Mouse (Mus musculus) E14TG2a.4 (cell line): ENCODE data around the gene Tmem121.

Experiments
- H3K27me3 ChIP-seq: 2 replicates; pipeline ENCODE4 v1.6.1; 2014; ENCODE audit warnings: low read length, control low read depth; ENCODE audit not compliant: insufficient read depth
- H3K36me3 ChIP-seq: 2 replicates; pipeline ENCODE4 v1.6.1; 2014; ENCODE audit warnings: low read length, control low read depth; ENCODE audit not compliant: insufficient read depth
- H3K4me1 ChIP-seq: replicated peaks from 2 replicates; pipeline ENCODE4 v1.6.1; 2014; ENCODE audit warnings: low read depth, low read length, control low read depth
- H3K4me3 ChIP-seq: replicated peaks from 2 replicates; pipeline ENCODE4 v1.5.1; 2014; ENCODE audit warnings: mild to moderate bottlenecking, low read length
- H3K9me3 ChIP-seq: 2 replicates; pipeline ENCODE4 v1.6.1; 2014; ENCODE audit warnings: low read length, control low read depth
- CTCF ChIP-seq: conservative IDR thresholded peaks from 2 replicates; pipeline ENCODE4 v1.5.1; 2014; ENCODE audit warnings: low read length
- NANOG ChIP-seq: IDR thresholded peaks from 2 replicates; pipeline ENCODE4 v1.6.1; 2014; ENCODE audit warnings: borderline replicate concordance, low read length, mixed read lengths
- POU5F1 ChIP-seq: IDR thresholded peaks from 2 replicates; pipeline ENCODE4 v1.6.1; 2014; ENCODE audit warnings: low read length, borderline replicate concordance

Tmem121 gene

DNA sequence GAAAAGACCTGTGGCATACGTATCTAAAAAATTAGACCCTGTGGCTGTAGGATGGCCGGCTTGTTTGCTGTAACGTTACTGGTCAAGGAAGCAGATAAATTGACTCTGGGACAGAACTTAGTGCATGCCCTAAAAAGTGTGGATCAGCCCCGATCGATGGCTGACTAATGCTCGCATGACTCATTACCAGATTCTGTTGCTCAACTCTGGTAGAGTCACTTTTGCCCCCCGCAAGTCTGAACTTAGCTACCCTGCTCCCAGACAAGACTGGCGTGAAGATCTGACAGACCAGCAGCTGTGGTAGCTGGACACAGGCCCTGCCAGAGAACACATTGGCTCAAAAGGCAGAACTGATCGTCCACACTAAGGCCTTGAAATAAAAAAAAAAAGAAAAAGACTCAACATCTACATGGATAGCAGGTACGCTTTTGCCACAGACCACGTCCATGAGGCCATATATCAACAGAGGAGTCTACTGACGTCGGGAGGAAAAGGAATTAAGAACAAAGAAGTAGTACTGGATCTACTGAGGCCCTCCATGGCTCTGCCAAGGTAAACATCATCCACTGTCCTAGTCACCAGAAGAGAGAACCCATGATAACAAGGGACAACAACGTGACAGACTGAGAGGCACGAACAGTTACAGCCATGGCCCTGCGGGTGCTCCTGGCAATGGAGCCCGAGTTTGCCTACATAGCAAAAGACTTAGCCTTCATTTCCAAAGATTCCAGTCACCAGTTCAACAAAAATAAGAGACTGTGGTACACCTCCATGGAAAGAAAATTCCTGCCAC, 25.1 kb downstream of the Tmem121 start:
- H3K9me3 ChIP-seq = no peaks in the 10 kb centered on the region
- no peak overlapping the region for H3K4me3 ChIP-seq
- no peaks in the 10 kb centered on the region for H3K36me3 ChIP-seq
- H3K4me1 ChIP-seq = peaks cover 4% of the 10 kb centered on the region; the same call in 1 of the 2 replicates
- peaks cover 8% of the 10 kb centered on the region; the same call in 1 of the 2 replicates for H3K27me3 ChIP-seq
- no peak for TF ChIP-seq POU5F1
- no peak for TF ChIP-seq NANOG
- TF ChIP-seq CTCF = no peak

DNA sequence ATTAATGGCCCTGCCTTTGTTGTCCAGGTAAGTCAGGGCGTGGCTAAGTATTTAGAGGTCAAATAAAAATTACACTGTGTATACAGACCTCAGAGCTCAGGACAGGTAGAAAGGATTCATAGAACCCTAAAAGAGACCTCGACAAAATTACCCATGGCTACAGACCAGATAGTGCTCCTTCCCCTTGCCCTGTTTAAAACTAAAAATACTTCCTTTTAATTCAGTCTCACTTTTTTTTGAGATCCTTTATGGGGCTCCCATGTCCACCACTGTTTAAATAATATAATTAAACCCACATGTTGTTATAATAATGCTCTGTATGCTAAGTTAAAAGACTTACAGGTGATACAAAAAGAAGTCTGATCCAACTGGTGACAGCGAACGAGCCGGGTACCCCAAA, 26.0 kb downstream of the Tmem121 start:
- Histone ChIP-seq H3K27me3 (peaks cover 8% of the 10 kb centered on the region; the same call in 1 of the 2 replicates), H3K4me1 (peaks cover 7% of the 10 kb centered on the region), H3K36me3 (no peaks in the 10 kb centered on the region), H3K9me3 (no peaks in the 10 kb centered on the region), H3K4me3 (no peak overlapping the region)
- TF ChIP-seq CTCF (no peak), POU5F1 (no peak)

DNA sequence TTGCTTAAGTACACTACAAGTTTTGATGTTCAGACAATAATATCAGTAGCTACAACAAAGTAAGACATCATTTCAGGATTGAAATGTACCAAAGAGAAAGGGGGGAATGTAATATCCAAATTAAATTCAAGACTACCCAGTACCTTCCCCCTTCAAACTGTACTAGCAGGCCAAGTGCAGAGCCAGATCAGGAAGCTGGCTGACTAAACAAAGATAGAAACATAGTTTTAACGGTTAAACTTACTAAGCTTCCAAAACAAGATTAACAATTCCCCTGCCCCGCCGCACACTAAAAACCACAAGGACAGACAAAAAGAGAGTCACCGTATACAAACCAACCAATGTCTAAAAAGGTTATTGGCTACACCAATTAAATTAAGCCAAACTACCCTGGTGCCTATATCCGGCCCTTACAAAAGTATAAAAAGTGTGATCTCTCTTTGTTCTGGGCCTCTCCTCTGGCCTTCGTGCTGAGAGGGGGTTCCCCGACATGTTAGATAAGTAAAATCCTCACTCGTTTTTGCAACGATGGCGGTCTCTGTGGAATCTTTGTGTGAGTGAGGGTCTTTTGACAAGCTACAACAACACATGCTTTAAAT, 26.7 kb downstream of the Tmem121 start:
- H3K27me3 ChIP-seq = peaks cover 8% of the 10 kb centered on the region; the same call in 1 of the 2 replicates
- H3K36me3 ChIP-seq = no peaks in the 10 kb centered on the region
- no peaks in the 10 kb centered on the region for H3K9me3 ChIP-seq
- peaks cover 7% of the 10 kb centered on the region for H3K4me1 ChIP-seq
- H3K4me3 ChIP-seq = no peak overlapping the region
- no peak for TF ChIP-seq CTCF
- no peak for TF ChIP-seq NANOG
- no peak for TF ChIP-seq POU5F1

- Histone ChIP-seq H3K4me3 (no peak overlapping the region), H3K4me1 (peaks cover 7% of the 10 kb centered on the region), H3K27me3 (peaks cover 8% of the 10 kb centered on the region; the same call in 1 of the 2 replicates), H3K36me3 (no peaks in the 10 kb centered on the region), H3K9me3 (no peaks in the 10 kb centered on the region)
- TF ChIP-seq CTCF (no peak), NANOG (no peak)
Measured at GRCm38 (mm10) chr12:113213226-113213625, 27.5 kb downstream of the Tmem121 start.

- no peaks in the 10 kb centered on the region for H3K9me3 ChIP-seq
- no peak for TF ChIP-seq POU5F1
- no peak for TF ChIP-seq NANOG
- TF ChIP-seq CTCF = no peak
- H3K4me3 ChIP-seq = no peak overlapping the region
- peaks cover 7% of the 10 kb centered on the region for H3K4me1 ChIP-seq
- H3K36me3 ChIP-seq = no peaks in the 10 kb centered on the region
- H3K27me3 ChIP-seq = peaks cover 8% of the 10 kb centered on the region; the same call in 1 of the 2 replicates
Measured at GRCm38 (mm10) chr12:113214072-113214808, 28.5 kb downstream of the Tmem121 start.

- peaks cover 8% of the 10 kb centered on the region for H3K4me1 ChIP-seq
- H3K9me3 ChIP-seq = no peaks in the 10 kb centered on the region
- no peak for TF ChIP-seq POU5F1
- no peak for TF ChIP-seq CTCF
- TF ChIP-seq NANOG = no peak
- H3K36me3 ChIP-seq = no peaks in the 10 kb centered on the region
- peaks cover 8% of the 10 kb centered on the region; the same call in 1 of the 2 replicates for H3K27me3 ChIP-seq
- H3K4me3 ChIP-seq = no peak overlapping the region
Measured at GRCm38 (mm10) chr12:113214972-113215666, 29.4 kb downstream of the Tmem121 start.

GRCm38 (mm10) chr12:113215667-113216346, 30.1 kb downstream of the Tmem121 start:
- Histone ChIP-seq H3K36me3 (no peaks in the 10 kb centered on the region), H3K4me1 (peaks cover 11% of the 10 kb centered on the region), H3K27me3 (peaks cover 8% of the 10 kb centered on the region; the same call in 1 of the 2 replicates), H3K4me3 (no peak overlapping the region), H3K9me3 (no peaks in the 10 kb centered on the region)
- TF ChIP-seq POU5F1 (no peak), CTCF (peak; percentile 69)
